Mouse (Mus musculus) A20 (cell line): ENCODE measurements around the gene Mpo.

Experiments used
- DNase-seq: peaks from one replicate; pipeline ENCODE4 v3.0.0-alpha.2; 2011; ENCODE audit warnings: low read depth, low spot score

The Mpo gene

DNA sequence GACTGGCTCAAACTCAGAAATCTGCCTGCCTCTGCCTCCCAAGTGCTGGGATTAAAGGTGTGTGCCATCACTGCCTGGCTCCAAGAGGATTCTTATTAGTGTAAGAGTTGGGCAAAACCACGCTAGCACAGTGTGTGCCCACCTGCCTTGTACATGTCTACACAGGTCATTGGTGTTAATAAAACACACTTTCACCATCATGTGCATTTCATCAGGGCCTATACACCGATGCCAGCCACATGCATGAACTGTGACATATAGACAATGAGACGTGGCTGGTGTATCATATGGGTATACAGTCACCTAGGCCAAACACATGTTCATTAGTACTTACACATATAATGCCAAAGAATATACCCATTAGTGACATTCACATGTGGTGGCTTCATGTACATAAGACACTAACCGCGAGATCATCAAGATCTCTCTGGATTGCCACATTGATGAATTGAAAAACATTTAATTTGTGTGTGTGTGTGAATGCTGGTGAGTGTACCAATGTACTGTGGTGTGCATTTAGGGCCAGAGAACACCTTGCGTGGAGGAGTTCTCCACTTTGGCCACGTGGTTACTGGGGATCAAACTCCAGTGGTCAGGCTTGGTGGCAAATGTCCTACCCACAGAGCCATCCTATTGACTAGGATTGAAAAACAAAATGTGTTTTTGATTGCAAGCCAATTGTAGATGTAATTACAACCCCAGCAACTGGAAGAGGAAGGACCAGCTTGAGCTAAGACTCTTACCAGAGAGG lies 35.0 kb upstream of the Mpo start:
- peak; percentile 81 for DNase-seq

DNA sequence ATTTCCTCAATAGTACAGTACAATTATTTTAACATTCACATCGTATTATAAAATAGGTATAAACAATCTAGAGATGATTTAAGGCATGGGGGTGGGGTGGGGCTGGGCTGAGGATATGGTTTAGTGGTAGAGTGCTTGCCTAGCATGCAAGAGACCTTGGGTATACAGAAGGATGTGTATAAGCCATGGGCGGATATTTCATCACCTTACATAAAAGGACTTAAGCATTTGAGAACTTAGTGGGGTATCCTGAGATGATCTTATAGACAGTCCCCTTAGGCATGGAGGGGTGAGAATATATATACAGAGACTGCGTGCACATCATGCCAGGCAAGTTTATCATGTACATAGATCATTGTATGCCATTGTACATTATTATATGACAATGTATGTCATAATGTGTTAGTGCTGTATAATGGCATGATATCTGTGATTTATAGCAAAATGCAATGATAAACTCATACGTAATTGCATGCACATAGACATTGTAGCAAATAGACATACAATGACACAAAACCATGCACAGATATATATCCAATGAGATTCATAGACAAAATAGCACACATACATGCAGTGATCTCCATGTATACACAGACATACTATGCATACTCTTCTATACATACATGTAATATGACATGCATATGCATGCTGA lies 34.3 kb upstream of the Mpo start:
- peak; percentile 80 for DNase-seq

DNA sequence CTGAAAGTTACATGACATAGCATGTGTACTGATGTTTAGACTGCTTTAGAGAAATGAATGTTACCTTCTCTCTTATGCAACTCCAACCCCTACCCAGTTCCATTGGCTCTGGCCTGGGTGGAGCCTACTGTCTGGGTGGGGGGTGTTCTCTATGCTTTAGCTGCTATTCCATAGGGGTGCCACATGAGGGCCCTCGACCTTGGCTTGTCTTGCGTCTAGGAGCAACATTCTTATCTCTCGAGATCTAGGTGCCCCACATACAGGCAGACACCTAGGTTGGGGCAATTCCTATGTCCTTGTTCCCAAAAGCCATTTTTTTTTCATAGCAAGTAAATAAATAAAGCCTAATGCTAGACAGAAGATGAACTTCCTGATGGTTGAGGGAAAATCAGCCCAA lies 33.8 kb upstream of the Mpo start:
- DNase-seq = peak; percentile 92

DNA sequence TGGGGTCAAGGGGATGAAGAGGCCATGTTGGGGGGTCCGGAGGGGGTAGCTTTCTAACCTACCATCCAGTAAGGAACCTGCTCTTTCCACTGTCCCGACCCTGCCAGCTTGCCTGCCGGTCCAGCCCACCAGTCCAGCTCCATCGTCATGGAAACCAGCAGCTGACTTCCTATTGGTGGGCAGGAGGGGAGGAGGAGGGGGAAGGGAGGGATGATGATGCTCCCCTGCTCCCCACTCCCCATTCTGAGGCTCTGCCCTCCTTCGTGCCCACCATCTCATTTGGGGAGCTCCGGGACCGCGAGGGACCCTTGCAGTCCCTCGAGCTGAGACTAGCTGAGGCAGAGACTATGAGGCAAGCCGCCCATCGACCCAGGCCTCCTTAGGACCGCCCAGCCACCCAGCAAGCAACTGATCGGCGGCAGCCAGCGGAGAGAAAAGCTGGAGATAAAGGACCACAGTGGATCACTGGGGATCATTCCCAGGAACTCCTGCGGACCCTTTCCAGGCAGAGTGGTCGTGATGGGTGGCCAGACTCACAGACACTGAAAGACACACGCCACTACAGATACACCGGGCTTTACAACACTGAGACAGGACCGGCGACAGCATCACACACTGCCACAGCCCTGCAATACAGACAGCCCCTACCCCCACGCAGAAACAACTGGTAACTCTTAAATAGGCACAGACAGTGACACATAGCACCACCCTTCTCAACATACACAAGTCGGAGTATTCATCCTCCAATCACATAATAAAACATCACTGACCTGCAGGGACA lies 32.9 kb upstream of the Mpo start, which contains the start of gene Tspoap1:
Gene Tspoap1 (plus strand): TSS at position 241 of the 781 bp plus-strand sequence.
- DNase-seq = peak; percentile 85

DNA sequence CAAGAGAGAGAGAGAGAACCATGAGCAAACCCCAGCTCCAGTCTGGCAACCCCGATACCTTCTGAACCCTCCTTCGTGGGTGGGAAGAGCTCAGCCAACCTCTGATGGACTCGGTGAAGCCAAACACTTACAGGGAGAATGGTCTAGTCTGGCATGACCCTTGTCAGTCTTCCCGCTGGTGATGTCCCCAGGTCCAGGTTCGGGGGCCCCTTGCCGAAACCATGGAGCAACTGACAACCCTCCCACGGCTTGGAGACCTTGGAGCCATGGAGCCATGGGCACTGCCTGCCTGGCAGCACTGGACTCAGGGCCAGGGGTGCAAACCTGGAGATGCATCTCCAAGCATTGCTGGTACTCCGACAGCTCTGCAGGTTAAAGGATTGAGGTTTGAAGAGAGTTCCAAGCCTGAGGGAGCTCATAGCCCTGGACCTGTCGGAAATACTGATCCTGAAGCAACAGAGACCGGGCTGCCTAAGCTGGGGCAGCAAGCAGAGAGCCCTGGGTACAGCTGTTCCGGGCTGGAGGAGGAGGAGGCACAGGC lies 32.1 kb upstream of the Mpo start:
- no peak for DNase-seq

DNA sequence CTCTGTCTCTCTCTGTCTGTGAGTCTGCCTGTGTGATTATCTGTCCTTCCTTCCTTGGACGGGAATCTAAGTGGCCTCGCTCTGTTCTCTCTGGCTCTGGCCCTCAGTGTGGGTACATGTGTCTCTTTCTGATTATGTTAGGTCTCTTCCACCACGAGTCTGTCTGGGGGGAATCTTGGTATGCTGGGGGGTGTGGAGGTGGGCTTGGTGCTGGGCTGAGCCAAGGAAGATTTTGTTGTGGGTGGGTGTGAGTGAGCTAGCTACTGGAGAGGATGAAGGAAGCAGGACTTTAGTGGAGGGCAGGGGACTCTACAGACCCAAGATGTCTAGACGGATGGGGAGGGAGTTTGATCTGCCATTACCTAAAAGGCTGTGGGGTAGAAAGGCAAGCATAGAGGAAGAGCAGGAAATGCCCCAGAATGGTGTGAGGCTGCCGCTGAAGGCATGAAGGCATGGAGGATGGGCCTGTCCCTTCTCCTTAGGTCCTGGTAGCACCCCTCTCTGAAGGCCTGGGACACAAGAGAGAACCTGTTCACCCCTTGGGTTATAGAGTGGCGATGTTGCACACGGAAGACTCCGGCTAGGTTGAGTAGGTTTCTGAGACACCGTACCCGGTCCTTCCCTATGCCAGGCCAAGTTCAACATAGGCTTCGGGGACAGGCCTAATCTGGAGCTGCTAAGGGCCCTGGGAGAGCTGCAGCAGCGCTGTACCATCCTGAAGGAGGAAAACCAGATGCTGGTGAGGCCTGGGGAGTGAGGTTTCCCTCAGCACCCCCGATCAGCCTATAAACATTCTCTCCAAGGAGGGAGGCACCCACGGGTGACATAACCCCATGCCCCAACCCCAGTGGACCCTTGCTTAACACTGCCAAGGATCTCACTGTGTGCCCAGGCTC lies 31.3 kb upstream of the Mpo start:
- DNase-seq = no peak

DNA sequence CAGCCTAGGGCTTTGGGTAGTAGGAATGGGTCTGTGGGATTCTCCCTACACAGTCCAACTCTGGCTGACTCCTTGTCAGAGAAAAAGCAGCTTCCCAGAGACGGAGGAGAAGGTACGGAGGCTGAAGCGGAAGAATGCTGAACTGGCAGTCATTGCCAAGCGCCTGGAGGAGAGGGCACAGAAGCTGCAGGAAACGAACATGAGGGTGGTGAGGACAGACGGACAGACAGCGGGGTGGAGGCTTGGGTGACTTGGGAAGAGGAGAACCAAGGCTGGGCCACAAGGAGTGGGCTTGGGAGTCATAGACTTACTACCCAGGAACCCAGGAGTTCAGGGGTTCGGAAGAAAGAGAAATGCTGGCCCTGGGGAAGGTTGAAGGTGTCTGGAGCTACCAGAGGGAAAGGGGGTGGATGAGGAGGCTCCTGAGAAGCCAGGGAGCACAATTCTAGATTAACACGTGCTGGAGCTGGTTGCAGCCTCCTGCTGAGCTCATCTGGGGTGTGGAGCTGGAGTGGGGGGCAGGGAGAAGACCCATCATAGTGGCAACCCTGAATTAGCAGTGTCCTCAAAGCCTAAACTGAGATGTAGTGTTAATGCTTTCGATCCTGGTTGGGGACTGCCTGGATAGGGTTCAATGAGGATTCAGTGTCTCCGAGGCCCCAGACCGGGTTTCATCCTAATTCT lies 30.5 kb upstream of the Mpo start:
- no peak for DNase-seq

DNA sequence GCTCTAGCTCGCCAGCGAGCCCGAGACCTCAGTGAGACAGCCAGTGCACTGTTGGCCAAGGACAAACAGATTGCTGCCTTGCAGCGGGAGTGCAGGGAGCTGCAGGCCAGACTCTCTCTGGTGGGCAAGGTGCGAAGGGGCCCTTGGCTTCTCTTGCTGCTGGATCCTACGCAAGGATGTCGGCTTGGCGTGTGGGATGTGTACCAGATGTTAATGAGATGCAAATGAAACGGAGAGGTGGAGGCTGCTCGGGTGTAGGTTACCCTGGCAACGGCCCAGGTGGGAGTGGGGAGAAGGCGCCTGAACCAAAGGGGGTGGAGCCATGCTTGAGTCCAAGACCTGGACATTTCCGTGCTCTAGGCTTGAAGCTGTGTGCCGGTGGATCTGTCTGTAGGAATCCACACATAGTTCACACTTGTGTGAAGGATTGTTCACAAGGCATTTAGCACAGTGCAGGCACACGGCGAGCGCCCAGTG lies 29.8 kb upstream of the Mpo start:
- DNase-seq = no peak

DNA sequence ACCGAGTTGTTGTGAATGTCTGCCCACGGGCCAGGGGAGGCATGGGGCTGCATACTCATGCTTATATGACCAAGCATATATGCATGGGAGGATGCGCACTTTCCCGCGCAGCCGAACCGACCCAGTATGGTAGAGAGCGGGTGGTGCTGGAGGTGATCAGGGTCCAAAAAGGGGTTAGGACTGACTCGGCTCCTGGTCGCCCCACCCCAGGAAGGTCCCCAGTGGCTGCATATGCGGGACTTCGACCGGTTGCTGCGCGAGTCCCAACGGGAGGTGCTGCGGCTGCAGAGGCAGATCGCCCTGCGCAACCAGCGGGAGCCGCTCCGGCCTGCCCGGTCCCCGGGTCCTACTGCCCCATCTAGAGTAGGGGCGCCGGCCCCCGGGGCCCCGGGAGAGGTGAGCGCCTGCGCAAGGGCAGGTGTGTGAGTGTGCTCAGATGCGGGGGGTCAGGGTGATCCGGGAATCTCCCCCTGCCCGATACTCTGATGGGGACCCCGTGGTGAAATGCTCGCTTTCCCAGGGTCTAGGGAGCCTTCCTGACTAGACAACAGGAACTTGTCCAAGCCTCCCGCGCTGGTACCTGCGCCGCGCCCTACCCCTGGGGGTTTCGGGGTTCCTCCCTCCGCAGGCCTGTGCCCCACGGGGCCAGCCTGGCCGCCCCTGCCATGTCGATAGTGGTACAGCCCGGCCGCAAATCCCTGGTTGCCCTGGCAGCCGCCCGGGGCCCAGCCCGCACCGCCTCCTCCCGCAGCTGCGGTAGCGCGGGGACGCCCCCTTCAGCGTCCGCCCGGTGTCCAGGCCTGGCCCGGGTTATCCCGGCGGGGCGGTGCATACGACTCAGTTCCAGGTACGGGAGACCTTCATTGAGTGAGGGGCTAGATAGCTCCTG lies 29.1 kb upstream of the Mpo start:
- DNase-seq = no peak

DNA sequence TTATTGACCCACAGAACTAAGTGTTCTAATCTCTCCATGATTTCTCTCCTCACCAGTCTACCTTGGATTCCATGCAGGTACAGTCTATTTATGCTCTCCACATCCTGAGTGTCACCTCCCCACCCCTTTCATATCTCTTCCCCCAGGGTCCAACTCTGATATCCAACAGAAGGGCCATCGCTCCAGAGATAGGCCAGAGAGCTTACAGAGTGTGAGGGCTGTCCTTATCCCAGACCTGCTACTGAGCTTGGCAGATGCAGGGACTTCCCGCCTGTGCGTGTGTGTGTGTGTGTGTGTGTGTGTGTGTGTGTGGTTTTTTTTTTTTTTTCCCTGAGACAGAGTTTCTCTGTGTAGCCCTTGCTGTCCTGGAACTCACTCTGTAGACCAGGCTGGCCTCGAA lies 24.6 kb upstream of the Mpo start:
- DNase-seq = no peak

DNA sequence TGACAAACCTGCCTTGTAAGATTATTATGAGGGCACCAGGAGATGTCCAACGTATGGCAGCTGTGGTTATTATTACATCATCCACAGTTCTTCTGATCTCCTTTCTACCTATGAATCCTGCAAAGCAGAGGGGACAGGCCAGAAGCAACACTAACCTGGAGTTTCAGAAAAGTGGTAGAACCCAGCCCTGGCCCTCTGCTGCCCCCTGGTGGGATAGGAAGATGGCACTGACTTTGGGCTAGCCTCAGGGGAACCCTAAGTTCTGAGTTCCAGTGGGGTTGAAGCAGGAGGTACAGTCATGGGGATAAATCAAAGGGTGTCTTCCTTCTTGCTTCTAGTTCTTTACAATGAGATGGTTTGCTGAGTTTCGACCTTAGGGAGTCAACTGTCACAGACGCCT lies 22.4 kb upstream of the Mpo start:
- DNase-seq = peak; percentile 75

DNA sequence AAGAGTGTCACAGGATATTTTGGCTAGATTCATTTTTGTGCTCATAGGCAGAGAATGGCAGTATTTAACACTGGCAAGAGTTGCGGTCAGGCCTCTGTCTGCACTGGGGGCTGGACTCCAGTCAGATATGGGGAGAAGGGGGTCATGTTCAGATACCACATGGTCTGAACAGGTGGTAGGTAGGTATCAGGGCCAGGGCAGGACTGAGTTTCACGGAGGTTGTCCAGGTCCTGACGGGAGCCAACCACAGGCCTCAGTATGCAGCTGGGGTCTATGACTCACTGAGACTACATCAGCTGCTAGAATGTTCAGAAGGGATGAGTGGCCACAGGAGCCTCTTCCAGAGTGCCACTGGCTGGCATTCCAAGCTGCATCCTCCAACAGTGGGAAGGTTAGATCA lies 21.0 kb upstream of the Mpo start:
- no peak for DNase-seq

DNA sequence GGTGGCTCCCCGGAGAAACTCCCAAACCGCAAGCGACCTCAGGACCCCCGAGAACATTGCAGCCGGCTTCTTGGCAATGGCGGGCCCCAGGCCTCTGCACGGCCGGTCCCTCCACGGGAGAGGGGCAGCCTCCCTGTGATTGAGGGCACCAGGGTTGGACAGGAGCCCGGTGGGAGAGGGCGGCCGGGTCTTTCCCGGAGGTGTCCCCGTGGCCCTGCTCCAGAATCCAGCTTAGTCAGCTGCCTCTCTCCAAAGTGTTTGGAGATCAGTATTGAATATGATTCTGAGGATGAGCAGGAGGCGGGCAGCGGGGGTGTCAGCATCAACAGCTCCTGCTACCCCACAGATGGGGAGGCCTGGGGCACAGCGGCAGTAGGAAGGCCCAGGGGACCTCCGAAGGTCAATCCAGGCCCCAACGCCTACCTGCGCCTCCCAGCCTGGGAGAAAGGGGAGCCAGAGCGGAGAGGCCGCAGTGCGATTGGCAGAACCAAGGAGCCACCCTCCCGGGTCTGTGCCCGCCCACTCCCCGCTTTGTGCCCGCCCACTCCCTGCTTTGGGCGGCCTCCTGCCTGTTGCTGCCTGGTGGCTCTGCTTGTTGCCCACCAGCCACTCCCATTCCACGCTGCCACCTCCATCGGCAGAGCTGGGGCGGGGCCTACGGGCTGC lies 15.1 kb upstream of the Mpo start:
- no peak for DNase-seq

DNA sequence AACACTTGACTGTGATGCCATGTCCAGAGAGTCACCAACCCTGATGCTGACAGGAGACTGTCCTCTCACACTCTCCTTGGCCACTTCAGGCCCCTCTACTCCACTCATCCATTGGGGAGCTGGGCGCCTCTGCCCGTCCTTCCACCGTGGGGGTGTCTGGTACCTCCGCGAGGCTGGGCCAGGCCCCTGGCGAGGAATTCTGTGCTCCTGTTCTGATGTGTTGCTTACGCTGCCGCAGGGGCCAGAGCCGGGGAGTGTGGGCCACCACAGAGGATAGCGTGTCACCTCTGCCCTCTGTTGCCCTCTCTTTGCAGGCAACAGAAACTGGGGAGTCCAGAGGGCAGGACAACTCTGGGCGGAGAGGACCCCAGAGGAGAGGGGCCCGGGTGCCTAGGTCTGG lies 14.5 kb upstream of the Mpo start:
- no peak for DNase-seq

DNA sequence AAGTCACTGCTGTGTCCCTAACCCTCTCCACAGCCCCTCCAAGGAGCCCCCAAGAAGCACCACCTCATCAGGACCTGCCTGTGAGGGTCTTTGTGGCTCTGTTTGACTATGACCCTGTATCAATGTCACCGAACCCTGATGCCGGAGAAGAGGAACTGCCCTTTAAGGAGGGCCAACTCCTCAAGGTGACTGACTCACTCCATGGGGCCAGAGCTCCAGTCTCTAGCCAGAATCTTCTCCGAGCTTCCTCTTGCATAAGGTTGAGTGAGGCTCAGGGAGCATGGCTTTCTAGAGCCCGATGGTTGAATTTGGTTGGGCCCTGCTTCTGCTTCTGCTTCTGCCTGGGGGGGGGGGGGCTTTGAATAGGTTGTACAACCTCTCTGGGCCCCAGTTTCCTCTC lies 14.0 kb upstream of the Mpo start:
- no peak for DNase-seq

DNA sequence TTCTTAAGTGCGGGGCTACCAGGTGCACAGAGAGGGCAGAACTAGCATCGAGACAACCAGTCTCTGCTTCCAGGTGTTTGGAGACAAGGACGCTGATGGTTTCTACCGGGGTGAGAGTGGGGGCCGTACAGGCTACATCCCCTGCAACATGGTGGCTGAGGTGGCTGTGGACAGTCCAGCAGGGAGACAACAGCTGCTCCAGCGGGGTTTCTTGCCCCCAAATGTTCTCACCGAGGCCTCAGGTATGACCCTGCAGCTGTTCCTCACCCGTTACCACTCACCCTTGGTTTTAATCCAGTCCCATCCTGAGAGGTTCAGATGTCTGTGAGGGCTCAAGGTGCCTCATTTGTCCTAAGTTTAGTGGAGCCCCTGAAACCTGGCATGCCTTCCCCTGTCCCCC lies 13.3 kb upstream of the Mpo start:
- DNase-seq = no peak

DNA sequence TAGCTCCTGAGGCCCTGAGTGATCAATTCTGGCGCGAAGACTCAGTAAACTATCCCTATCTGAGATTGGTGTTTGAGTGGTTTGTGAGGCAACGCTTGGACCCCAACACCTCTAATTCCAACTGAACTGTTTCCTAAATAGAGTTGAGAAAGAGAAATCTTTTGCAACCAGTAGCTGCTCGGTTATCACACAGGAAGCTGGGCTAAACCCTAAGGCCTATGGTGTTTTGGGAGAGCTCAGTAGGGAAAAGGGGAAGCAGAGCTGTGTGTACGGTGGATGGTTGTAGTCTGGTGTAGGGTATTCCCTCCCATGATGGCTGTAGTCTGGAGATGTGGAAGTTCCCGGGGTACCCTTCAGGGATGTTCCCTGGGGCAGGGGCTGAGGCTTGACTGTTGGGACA lies 3.3 kb upstream of the Mpo start:
- DNase-seq = no peak

DNA sequence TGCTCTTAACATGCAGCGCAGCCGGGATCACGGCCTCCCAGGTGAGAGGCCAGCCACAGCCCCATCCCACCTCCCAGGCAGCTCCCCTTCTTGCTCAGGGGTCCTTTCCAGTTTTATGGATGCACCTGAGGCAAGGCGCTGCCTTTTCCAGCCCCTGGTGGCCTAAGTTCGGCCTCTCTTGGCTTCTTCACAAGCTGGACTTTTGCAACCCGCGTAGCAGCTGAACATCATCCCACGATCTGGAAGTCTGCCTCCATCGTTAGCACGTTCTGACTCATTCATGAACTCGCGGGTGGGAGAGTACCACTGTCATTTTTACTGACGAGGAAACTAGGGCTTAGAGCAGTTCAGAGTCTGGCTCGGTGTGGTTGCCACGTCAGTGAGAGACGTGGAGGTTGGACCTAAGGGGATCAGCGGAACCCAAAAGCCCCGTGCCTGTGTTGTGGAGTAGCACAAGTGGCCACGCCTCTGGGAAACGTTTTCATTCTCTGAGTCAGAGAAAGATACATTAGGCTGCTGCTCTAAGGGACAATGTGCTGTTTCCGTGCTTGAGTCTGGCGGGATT lies 8.4 kb downstream of the Mpo start:
- no peak for DNase-seq

DNA sequence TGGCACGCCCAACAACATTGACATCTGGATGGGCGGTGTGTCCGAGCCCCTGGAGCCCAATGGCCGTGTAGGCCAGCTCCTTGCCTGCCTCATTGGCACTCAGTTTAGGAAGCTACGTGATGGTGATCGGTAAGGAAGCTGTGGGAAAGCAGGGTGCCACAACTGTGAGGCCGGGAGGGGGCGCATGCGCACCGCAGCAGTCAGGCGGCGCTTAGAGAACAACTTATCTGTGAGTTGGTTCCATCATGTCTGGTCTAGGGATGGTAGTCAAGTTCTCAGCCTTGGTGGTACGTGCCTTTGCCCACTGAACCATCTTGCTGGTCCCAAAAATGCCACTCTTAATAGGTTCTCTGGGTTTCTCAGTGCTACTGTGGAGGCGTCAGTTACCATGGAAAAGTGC lies 9.2 kb downstream of the Mpo start:
- DNase-seq = peak; percentile 34
